Mouse (Mus musculus) testis, adult 2 months (tissue): ENCODE data around the gene Coasy.

Source experiments
- CTCF ChIP-seq: fragments of 200-500 bp; IDR thresholded peaks from 2 replicates; pipeline ENCODE4 v1.5.1; 2012; ENCODE audit warnings: low read depth, mild to moderate bottlenecking, inconsistent platforms, low read length, moderate library complexity; ENCODE audit not compliant: control insufficient read depth, insufficient read depth, insufficient replicate concordance
- POLR2A ChIP-seq: fragments of 200-500 bp; IDR thresholded peaks from 2 replicates; pipeline ENCODE4 v1.6.1; 2012; ENCODE audit warnings: low read depth, mild to moderate bottlenecking, inconsistent platforms, low read length, moderate library complexity; ENCODE audit not compliant: control insufficient read depth

DNA sequence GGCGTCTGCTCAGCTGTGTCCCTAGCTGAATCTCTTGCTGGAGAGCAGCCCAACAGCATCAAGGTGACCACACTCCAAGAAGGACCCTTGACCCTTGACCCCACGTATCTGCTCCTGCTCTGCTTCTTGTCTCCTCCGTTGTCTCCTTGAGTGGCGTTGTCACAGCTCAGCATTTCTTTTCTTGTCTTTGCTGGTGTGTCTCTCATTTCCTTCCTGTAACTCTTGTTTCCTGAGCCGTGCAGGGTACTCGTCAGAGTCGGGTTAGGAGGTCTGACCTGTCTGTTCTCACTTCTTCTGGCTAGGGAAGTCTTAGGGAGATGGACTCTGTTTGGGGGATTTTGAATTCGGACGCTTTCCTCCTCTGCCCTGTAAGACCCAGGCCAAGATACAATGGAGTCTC lies 35.9 kb upstream of the Coasy start:
- no peak for TF ChIP-seq CTCF
- TF ChIP-seq POLR2A: no peak
